Mouse (Mus musculus) liver, adult 2 months (tissue): Measurements from ENCODE around the gene Zfand4.

ENCODE experiments used
- CTCF ChIP-seq: fragments of 200-500 bp; IDR thresholded peaks from 2 replicates; pipeline ENCODE4 v1.5.1; 2011; ENCODE audit warnings: low read depth, low read length, control low read depth
- POLR2A ChIP-seq: fragments of 200-500 bp; IDR thresholded peaks from 2 replicates; pipeline ENCODE4 v1.6.1; 2011; ENCODE audit warnings: low read length, control low read depth; ENCODE audit not compliant: insufficient read depth; ENCODE audit errors: extremely low read depth

- TF ChIP-seq CTCF, result no peak
- TF ChIP-seq POLR2A, result no peak
These were observed 97.4 kb downstream of the Zfand4 start for GRCm38 (mm10) chr6:116361463-116361862.
